Mouse (Mus musculus) heart, adult 9 months (tissue): ENCODE results near the gene Fancg.
A peak's percentile ranks its signal among the peaks of the same experiment; 100 is the strongest.
"Not testable (repeated sequence)": the region's sequence is repeated elsewhere in the genome, so short reads cannot be mapped to it uniquely, and the experiment has no call there.

Experiments
- DNase-seq, 2 experiments: peaks; one replicate each; pipeline ENCODE4 v3.0.0; 2022; ENCODE audit warnings: low spot score in 2 of 2

Gene Fancg

DNA sequence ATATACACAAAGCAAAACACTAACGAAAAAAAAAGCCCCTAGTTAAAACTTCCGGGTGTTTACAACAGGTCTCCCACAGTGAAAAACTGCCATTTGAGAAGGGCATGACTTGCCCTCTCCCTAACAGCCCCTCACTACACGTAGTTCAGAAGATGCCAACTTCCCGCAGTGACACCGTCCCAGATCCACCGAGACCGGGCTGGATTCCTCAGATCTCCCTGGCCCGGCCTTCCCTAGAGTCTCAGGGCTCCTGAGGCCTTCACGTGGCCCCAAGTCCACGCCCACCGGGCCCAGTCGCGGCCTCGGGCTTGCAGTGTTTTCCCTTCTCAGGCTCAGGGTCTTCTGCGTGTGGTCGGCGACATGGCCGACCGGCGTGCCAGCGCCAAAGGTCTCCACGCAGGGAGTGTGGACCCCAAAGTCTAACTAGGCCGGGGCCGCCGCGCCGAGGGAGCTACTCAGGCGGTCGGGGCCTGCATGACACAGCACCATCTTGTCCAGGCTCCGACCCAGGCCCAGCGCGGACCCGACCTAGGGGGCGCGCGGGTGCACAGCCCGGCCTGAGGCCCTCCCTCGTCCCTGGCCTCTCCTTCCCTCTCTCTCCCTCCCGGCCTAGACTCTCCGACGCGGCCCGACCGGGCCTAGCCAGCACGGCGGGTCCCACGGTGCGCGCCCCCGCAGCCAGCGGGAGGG, 10.7 kb downstream of the Fancg start:
- peak; percentile 69 to 72 for DNase-seq

DNA sequence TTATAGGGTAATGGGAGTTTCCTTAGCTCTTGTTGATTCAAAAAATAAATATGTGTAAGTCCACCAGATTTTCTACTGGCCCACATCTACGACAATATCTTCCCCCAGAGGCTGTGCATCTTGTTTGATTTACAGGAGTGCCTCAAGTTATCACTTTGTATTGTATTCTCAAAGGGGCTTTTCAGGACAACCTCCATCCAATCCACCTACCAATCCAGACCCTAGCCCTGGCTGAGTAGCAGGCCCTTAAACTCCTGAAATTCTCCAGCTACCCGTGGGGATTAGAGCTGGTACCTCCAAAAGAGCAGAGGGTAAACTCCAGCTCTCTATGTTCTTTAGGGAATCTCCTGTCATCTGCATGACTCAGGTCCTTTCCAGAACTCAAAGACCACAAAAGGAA, 12.3 kb downstream of the Fancg start:
- no peak for DNase-seq

DNA sequence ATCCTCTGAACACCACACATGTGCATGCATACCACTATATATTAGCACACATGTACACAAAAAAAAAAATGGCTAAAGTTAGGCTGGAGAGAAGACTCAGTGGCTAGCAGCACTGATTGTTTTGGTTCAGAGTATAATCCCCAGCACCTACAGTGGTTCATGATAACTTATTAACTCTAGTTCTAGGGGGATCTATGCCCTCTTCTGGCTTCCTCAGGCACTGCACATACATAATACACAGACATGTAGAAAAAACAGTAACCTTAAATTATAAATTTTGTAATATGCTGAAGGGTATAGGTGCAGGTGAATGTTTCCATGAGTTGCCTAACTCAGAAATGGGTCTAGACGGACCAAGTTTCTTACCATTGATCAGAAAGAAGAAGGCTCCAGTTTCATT, 22.0 kb downstream of the Fancg start:
- DNase-seq = no peak

DNA sequence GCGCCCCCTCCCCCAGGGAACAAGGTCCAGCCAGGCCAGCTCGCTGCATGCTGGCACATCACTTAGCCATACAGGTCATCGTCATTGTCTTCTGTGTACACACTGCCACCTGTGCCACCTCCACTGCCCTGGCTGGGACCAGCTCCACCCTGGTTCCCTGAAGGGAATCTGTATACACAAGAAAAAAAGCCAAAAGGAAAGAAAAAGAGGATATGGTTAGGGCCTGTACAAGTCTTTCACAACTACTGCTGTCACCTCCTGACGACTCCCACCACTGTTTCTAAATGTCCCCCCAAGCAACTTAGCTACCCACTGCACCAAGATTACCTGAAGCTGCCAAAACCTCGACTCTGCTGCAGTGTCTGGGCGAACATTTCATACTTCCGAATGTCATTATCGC, 29.8 kb downstream of the Fancg start:
- not testable (repeated sequence) for DNase-seq

DNA sequence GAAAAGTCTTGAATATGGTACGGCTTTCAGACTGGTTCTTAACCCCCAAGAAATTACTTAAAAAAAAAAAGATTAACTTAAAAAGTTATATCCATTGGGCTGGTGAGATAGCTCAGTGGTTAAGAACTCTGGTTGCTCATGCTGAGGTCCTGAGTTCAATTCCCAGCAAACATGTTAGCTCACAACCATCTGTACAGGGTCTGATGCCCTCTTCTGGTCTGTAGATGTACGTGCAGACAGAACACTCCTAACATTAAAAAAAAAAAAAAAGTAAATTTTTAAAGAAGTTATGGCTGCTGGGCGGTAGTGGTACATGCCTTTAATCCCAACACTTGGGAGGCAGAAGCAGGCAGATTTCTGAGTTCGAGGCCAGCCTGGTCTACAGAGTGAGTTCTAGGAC, 32.2 kb downstream of the Fancg start:
- DNase-seq = no peak

DNA sequence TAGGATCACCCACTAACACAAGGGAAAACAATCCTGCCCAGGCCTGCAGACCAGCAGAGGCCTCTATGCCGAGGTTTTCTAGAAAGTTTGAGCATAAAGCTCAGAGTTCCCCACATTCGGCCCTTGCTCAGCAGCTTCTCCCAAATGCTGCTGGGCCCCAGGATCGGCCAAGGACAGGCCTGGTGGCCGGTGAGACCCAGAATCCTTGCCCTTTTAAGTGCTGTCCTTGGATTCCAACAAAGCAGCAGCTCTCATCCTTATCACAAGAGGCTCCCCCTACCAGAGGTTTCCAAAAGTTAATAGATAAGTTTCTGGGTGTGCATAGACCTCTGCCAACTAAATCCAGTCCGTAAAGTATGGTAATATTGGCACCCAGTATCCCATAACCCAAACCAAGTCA, 36.4 kb downstream of the Fancg start:
- DNase-seq = no peak

DNA sequence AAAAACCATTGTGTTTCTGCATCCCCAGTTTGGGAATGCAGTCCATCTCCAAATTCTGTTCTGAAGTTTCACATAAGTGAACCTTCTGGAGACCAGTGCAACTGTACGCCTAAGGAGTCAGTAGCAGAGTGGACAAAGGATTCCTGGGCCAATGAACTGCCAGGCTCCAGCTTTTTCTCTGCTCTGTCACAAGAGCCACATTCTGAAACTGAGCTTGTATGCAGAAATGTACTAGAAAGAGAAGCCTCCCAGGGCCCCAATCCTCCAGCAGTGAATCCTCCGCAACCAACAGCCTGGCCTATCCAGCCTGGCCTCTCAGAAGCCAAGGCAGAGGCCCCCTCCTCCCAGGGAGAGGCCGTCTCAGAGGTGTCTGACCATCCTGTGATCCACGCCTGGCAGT, 37.4 kb downstream of the Fancg start:
- no peak for DNase-seq

DNA sequence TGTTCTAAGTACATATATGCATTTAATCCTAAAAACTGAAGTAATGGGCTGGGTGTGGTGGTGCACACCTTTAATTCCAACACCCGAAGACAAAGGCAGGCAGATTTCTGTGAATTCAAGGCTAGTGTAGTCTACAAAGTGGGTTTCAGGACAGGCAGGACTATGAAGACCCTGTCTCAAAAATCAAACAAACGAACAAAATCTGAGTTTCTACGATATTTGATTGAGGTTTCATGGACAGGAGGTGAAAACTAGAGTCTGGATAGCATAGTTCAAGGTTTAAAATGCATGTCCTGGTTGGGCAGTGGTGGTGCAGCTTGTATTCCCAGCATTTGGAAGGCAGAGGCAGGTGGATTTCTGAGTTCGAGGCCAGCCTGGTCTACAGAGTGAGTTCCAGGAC, 41.0 kb downstream of the Fancg start, which contains the start of gene 1700022I11Rik:
1700022I11Rik (plus strand) TSS at position 301 of the 400 bp plus-strand sequence.
- DNase-seq = no peak

DNA sequence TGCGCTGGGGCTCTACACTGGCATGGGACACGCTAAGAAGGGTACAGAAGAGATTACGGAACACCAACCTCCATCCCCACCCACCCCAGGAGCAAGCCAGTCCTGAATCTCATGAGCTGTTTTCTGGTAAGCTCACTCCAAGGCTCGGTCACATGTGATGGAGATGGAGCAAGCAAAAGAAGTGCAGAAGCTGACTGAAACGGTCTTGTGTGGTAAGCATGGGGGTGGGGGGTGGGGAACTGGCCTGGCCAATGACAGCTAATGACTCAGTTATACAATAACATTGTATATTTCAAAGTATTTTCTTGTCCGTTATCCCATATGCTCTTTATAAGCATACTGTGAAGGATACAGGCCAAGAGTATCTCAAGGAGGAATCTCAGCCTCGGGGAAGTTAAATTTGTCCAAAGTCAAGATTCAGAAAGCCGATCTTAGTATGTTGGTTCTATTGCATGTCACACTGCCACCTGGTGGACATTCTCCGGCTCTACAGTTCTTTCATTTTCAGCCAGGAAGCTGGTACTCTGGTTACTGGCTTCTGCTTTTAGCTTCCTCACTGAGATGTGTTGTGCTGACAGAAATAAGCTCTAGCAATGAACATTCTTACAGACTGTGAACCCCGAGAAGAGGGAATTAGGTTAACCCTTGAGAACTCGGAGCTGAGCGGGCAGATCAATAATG, 45.1 kb downstream of the Fancg start:
- DNase-seq = peak; percentile 31 to 33

DNA sequence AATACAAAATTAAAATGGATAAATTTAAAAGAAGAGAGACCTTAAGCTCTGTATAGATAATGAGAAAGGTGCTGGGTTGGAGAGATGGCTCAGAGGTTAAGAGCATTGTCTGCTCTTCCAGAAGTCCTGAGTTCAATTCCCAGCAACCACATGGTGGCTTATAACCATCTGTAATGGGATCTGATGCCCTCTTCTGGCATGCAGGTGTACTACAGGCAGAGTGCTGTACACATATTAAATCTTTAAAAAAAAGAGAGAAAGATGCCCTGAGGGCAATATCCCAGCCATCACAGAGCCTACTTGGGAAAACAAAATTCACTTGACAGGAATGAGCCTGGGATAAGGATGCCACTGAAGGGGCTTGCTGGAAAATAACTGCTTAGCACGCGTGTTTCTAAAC, 46.8 kb downstream of the Fancg start:
- no peak for DNase-seq

DNA sequence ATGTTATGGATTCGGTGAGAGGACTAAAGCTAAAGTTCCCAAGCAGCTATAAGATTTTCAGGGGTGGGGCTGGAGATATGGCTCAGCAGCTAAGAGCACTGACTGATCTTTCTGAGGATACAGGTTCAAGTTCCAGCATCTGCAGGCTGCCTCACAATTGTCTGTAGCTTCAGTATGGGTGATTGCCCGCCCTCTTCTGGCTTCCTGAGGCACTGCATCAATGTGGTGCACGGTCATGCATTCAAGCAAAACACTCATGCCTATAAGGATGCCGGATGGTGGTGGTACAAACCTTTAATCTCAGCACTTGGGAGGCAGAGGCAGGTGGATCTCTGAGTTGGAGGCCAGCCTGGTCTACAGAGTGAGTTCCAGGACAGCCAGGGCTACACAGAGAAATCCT, 48.7 kb downstream of the Fancg start:
- peak in 1 of 2 experiments; percentile 46 for DNase-seq

DNA sequence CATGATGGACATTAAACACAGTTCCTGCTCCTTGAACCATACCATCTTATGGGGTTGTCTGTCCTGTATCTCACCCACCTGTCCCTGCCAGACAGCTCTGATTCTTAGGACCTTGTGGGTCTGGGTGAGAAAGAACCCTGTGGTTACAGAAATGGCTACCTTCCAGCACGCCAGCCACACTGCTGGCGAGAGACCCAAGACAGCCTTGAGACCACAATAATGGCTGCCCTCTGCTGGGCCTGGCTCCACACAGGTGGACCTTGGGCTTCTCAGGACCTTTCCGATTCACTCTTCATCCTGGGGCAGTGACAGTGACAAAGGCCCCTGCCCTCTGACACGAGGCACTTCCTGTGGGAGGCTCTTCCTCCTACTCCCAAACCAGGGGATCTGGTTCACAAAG, 50.9 kb downstream of the Fancg start:
- DNase-seq = no peak

DNA sequence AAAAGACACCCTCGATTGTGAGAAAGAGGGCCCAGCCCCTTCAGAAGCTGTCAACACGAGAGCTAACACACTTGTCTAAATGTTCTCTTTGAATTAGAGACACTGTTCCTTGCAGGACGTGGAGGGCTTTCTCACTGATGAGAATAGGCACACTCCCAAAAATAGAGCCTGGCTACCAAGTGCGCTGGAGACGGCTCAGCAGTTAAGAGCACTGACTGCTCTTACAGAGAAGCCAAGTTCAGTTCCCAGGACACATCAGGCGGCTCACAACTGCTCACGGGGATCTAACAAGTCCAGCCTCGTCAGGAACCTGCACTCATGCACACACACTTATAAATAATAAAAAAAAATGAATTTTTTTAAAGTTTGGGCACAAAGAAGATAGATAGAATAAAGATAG, 51.4 kb downstream of the Fancg start:
- peak in 1 of 2 experiments; percentile 20 for DNase-seq

DNA sequence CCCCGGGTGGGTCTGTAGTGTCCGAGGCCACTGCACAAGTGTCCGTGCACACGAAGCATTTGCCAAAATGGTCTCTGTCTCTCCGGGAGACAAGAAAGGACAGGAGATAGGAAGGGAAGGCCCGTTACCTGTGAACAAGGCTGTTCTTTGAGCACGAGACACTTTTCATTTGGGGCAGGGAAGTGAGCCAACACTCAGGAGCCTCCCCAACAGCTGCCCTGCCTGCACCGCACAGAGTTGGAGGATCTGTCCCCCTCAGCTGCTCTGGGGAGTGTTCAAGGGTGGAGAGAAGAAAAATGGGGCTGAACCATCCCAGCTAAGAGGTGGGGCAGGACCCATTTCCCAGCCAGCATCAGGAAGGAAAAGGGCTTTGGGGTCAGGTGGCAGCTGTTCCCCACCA, 52.3 kb downstream of the Fancg start:
- DNase-seq = no peak

DNA sequence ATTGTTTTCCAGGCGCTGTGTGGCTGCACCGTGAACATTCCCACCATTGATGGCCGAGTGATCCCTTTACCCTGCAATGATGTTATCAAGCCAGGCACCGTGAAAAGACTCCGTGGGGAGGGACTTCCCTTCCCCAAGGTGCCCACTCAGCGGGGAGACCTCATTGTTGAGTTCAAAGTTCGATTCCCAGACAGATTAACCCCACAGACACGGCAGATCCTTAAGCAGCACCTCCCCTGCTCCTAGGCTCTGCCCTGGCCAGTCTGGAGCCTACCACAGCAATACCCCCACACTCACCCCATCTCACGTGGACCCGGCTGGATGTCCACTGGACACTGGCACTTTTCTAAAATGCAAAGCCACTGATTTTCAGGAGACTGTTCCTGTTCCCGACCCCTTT, 53.0 kb downstream of the Fancg start:
- no peak for DNase-seq

DNA sequence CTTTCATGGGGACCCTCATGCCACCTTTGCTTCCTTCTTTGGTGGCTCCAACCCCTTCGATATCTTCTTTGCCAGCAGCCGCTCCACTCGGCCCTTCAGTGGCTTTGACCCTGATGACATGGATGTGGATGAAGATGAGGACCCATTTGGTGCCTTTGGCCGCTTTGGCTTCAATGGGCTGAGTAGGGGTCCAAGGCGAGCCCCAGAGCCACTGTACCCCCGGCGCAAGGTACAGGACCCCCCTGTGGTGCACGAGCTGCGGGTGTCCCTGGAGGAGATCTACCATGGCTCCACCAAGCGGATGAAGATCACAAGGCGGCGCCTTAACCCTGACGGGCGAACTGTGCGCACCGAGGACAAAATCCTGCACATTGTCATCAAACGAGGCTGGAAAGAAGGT, 53.7 kb downstream of the Fancg start:
- no peak for DNase-seq

DNA sequence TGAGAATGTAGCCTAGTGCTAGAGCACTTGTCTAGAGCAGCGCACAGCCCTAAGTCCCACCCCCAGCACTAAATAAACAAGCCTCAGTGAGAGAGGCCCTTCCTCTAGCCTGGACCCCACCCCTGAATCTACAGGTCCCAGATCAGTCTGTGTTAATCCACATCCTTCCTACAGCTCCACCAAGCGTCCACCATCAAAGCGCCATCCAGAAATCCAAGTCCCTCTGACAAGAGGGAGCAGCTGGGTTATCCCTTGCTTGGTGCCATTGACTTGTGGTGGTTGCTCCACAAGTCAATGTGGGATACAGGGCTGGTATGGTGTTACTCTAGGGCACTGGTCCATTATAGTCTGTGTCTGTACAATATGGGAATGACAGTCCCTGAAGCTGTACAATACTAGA, 55.1 kb downstream of the Fancg start:
- no peak for DNase-seq

DNA sequence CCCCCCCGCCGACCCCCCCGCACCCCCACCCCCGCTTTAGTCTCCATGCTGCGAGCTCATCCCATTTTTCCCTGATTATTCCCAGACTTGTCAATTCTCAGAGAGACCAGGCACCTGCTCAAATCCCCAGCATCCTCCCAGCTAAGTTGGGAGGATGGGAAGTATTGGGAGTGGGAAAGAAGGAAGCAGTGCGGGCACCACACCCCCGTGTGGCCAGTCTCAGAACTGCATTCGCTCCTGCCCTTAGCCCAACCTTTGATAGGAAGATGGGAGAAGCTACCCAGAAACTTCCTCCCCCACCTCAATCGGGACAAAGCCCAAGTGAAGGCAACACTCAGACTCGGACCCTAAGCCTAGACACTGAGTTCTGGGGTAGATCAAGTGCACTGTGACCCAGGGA, 56.0 kb downstream of the Fancg start:
- DNase-seq = peak in 1 of 2 experiments; percentile 75

DNA sequence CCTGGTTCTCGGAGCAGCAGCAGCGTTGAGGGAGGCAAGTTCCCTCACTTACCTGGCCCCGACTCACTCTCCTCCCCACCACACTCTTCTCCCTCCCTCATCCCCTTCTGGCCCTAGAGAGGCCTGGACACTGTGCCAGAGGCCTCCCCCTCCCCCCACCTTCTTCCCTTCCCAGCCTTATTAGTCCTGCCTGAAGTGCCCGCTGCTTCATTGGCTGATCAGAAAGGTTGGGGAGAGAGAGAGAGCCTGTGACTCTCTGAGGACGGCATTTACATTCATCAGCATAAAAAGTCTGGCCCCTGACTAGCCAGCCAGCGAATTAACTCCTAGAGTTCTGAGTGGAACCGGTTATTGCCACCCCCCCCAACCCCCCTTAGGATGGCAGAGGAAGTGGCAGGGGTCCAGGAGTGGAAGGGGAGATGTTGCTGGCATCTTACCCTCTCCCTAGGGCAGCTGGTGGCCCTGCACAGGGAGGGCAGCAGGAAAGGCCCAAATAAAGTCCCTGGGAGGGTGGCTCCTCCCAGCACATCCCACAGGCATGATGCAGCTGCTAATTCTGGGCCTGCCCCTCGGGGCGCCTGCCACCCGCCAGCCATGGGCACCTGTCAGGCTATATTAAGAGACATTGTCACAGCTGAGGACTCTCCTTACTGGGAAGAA, 56.7 kb downstream of the Fancg start:
- DNase-seq = peak; percentile 80 to 83

DNA sequence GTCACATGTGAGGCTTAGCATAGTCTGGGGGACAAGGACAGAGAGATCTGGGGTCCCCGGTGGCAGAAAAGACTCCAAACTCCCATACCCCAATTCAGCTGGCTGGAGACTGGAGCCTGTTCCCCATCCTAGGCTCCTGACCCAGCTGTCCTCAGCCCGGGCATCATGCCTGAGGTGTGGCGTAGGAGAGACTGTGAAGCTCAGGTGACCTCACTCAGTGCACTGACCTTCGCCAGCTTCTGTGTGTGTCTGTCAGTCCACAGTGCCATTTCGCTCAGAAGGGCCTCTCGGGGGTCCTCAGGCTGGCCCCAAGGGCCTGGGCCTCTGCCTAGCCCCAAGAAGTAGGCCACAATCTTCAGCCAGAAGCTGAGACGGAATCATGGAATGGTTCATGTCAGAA, 57.7 kb downstream of the Fancg start:
- peak; percentile 59 to 70 for DNase-seq
